Mouse (Mus musculus): ENCODE results near the gene Myom1.

The Myom1 gene

DNA sequence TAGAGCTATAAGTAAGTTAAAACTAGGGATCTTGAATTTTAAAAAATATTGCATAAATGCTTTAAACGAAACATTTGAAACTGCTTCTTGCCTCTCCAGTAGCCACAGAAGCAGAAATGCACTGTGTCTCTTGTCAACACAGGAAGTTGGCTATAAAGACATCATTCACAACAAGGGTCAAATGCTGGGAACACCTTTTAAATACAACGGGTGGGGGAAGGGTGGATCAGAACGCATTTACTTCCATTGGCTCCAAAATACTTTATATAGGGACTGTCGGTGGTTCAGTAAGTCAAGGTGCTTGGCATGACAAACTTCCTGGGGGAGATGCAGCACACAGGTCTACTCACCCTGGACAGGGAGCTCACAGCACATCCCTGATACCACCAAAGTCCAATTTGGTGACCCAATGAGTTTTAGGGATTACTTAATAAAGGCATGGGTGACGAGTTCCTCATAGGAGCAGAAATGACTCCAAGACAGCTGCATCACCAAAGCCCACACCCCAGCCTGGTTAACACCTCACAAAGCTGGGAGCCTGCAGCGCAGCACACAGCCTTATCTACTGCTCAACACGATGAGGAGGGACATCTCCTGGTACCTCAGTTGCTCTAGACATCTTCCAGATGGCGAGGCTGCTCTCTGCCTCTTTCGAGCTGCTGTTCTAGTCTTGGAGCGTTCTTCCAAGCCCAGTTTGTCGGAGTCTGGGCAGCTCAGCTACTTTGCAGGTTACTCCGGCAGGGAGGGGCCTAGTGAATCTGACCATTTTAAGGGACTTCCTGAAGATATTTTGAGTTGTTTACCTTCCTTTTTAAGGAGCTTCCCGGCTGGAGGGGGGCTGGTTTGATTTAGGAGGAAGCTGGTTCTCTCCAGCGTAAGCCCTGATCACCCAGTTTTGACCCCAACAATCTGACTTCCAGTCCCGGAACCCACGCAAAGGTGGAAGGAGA is 134.2 kb downstream of the Myom1 start:
- no peak for DNase-seq (ENCODE audit: low spot score)

DNA sequence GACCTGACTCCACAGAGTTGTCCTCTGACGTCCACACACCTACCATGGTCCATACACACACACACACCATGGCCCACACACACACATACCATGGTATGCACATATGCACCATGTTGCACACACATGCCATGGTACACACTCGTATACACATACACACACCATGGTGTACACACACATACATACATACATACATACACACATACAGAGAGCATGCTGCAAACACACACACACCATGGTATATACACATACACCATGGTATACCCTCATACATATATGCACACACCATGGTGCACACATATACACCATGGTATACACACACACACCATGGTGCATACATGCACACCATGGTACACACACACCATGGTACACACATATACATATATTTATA is 134.9 kb downstream of the Myom1 start:
- no peak for DNase-seq (ENCODE audit: low spot score)

DNA sequence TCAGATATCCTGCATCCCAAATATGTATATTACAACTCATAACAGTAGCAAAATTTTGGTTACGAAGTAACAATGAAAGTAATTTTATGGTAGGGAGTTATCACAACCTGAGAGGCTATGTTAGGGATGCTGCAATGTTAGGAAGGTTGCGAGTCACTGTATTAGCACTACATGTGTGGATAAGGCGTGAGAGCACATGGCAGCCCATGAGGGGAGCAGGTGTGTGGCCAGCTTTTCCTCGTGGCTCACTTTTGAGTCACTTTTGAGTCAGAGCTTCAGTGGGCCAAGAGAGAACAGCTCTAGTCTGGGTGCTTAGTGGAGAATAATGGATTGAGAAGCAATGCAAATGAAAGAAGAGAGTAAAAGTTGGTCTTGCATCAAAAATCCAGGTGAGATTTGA is 139.6 kb downstream of the Myom1 start:
- no peak for DNase-seq (ENCODE audit: low spot score)

DNA sequence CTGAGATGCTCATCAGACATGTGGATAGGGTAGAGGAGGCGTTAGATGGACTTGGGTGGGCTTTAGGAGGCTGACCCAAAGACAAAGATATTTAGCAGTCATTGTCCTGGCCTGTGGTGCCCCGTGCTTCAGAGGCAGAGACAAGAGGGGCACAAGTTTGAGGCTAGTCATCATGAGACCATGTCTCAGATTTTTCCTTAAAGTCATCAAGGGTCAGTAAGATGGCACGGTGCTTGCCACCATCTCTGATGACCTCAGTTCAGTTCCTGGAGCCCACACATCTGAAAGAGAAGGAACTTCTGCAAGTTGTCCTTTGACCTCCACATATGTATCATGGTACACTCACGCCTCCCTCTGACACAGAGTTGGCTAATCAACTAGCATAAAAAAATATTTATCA is 140.7 kb downstream of the Myom1 start:
- no peak for DNase-seq (ENCODE audit: low spot score)

DNA sequence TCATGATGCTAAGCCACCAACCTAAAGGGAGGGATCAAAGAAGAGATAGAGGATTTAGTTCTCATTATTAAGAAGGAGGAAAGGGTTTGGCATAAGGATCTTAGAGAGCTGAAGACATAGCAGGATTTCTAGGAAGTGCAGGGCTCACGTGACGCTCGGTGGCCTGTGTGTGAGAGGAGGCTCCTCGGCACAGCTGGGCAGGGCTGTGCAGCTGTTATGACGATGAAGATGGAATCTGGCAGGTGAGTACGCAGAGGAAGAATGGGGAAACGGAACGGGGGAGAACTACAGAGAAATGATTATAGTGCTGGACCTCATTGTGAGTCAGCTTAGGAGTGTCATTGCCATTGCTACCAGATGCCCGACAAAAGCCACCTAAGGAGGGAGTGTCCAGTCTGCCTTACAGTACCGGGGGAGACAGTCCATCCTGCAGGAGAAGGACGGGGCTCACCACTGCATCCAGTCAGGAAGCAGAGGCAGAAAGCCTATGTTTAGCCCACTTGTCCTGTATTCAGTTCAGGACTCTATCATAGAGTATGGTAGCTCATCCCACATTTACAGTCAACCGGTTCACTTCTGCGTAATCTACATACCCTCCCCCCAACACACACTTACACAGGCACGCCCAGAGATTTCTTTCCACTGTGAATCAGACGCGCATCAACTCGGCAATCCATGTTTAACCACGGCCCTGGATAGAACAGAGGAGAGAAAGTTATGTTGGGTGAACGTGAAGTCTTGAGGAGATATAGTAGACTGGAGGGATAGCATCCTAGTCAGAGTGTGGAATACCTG is 142.1 kb downstream of the Myom1 start:
- DNase-seq (ENCODE audit: low spot score), result no peak

- no peak for DNase-seq (ENCODE audit: low spot score)
Measured at GRCm38 (mm10) chr17:71145248-71145961, 143.0 kb downstream of the Myom1 start.

DNA sequence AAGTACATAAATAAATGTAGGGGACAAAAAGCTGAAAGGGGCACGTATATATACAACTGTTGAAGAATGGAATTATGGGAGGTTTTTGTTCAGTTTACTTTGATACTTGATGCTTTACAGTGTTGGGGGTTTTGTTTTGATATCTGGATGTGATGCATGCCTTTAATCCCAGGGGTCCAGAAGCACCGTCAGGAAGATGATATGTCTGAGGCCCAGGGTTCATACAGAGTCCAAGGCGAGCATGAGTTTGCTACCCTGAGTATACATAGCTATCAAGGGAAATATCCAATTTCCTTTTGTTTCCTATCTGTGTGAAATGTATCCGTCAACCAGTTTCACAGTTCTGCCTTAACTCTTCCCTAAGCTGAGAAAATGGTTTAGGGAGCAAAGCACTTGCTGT is 150.9 kb downstream of the Myom1 start:
- no peak for DNase-seq (ENCODE audit: low spot score)

DNA sequence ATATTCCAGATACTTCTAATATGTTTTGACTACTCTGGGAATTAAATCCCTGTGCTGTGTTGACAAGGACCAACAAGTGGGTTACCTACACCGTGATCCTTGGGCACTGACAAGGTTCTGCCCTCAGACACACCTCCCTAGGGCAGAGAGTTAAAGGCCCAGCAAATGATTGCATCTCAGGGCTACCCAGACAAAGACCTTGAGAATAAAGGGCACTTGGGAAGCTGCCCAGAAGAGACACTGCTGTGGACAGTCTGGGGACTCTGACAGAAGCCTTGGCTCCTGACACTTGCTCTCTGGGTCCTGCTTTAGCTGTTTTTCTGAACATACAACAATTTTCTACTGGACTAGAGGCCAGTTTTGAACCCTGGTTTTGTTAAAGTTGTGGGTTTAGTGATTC is 152.8 kb downstream of the Myom1 start:
- no peak for DNase-seq (ENCODE audit: low spot score)

DNA sequence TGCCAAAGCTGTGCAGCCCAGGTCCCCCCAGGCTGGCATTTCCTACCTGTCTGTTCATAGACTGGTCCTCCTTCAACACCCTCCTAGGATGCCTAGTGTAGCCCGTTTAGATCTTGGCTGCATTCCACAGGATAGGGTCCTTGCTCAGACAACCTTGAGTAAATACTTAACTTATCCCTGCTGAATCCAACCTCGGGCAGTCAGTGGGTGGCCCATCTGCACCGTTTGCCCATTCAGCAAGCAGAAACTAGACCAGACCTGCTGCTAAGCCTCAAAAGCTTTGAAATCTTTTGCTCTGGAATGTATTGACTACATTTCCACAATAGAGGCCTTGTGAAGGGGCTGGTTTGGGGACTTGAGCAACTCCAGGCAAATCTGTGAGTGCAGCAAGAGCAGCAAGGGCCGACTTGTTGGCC is 156.7 kb downstream of the Myom1 start:
- no peak for DNase-seq (ENCODE audit: low spot score)

- DNase-seq (ENCODE audit: low spot score), result no peak
Measured at GRCm38 (mm10) chr17:71159720-71160119, 157.3 kb downstream of the Myom1 start.

DNA sequence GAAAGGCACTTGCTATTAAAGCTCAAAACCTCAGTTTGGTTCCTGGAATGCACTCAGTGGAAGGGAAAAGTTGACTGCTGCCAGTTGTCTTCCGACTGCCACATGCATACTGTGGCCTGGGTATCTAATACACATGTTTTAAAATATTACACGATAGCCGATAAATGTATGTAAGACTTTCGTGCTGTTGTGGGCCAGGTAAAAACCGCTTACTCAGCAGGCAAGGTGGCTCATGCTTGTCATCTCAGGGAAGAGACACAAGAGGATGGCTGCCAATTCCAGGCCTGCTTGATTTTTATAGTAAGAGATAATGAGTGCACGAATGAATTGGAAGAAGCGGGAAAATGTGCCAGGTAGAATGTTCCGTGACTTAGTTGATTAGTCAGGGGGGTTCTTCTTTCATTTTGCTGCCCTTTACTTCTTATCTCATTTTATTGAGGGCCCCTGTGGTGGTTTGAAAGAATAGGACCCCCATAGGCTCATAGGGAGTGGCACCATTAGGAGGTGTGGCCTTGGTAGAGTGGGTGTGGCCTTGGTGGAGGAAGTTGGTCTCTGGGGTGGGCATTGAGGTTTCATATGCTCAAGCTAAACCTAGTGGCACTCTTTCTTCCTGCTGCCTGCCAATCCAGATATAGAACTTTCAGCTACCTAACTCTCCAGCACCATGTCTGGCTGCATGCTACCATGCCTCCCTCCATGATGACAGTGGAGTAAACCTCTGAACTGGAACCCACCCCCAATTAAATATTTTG is 158.0 kb downstream of the Myom1 start:
- no peak for DNase-seq (ENCODE audit: low spot score)

- DNase-seq (ENCODE audit: low spot score), result no peak
Measured at GRCm38 (mm10) chr17:71164991-71165390, 162.6 kb downstream of the Myom1 start.

DNA sequence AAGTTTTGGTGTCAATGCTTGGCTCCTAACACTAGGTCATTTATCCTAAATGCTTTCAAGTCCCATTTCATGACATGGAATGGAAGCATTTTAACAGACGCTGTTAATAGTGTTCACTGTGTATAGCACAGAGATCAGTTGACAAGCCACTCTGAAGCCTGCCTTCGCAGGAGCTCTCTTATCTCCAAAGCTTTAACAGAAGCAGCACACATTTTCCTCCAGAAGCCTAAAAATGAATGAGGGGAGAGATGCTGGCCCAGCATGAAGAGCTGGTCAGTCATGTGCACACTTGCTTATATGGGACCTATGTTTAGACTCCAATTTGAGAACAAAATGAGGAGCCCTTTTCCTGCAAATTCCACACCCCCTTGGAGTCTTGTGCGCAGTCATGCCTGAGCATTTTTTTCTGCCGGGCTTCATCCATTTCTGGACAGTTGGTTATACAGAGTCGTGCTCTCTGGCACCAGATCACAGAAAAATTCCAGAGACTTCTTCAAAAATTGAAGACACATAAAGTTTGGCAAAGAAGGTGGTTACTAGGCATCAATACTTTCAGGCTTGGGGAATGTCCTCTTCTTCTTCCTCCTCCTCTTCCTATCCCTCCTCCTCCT is 165.9 kb downstream of the Myom1 start:
- DNase-seq (ENCODE audit: low spot score), result no peak

- no peak for DNase-seq (ENCODE audit: low spot score)
Measured at GRCm38 (mm10) chr17:71168846-71169245, 166.4 kb downstream of the Myom1 start.

DNA sequence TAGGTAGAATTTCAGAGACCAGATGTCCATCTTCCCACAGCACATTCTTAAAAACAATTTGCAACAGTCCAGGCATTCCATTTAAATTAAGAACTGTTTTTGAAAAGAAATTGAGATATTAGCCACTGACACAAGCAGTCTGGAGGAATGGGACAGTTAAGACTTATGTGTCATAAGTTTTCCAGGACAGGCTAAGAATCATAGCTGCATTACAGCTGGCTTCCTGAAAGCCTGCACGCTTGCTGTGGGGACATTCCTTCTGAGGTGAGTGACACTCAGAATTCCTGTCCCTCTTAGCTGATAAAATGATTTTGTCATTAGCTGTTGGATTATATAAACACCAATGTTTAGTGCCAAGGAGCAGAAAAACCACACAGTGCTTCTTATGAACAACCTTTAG is 167.2 kb downstream of the Myom1 start:
- no peak for DNase-seq (ENCODE audit: low spot score)

- no peak for DNase-seq (ENCODE audit: low spot score)
Measured at GRCm38 (mm10) chr17:71171161-71171560, 168.7 kb downstream of the Myom1 start.

All from ovary, postnatal 14 days (tissue).